Mouse (Mus musculus) C2C12 (cell line): ENCODE data around the gene 4930512M02Rik. TPM values are rescaled to one million over a fixed set of nuclear protein-coding genes. Genes with fewer than 3 reads are reported as not detected.

ENCODE experiments used
- H3K27me3 ChIP-seq: one replicate; pipeline ENCODE4 v1.6.1; 2011; ENCODE audit not compliant: control insufficient read depth, insufficient read depth, insufficient read length
- H3K36me3 ChIP-seq: one replicate; pipeline ENCODE4 v1.6.1; 2011; ENCODE audit not compliant: control insufficient read depth, insufficient read depth
- H3K4me3 ChIP-seq: one replicate; pipeline ENCODE4 v1.5.1; 2011; ENCODE audit warnings: mild to moderate bottlenecking, control low read depth; ENCODE audit not compliant: poor library complexity, insufficient read depth, severe bottlenecking
- H3K79me2 ChIP-seq: one replicate; pipeline ENCODE4 v1.6.1; 2011; ENCODE audit not compliant: control insufficient read depth, insufficient read depth
- H3K79me3 ChIP-seq: one replicate; pipeline ENCODE4 v1.6.1; 2011; ENCODE audit warnings: low read depth, control low read depth
- H3ac ChIP-seq: one replicate; pipeline ENCODE3; 2011; ENCODE audit warnings: low read depth; ENCODE audit not compliant: control insufficient read depth, insufficient read length
- CEBPB ChIP-seq: IDR thresholded peaks from one replicate; pipeline ENCODE4 v1.6.1; 2011; ENCODE audit warnings: low read depth, mild to moderate bottlenecking, control low read depth, moderate library complexity
- CTCF ChIP-seq: IDR thresholded peaks from one replicate; pipeline ENCODE4 v1.5.1; 2011; ENCODE audit not compliant: control insufficient read depth, insufficient read depth, insufficient read length
- FOSL1 ChIP-seq: IDR thresholded peaks from one replicate; pipeline ENCODE4 v1.8.0; 2011; ENCODE audit warnings: mild to moderate bottlenecking, low read length; ENCODE audit not compliant: poor library complexity, insufficient read depth, severe bottlenecking
- MAX ChIP-seq: IDR thresholded peaks from one replicate; pipeline ENCODE4 v1.6.1; 2011; ENCODE audit warnings: mild to moderate bottlenecking, control low read depth
- MYOD1 ChIP-seq: IDR thresholded peaks from one replicate; pipeline ENCODE4 v1.6.1; 2011; ENCODE audit warnings: low read depth; ENCODE audit not compliant: control insufficient read depth, insufficient read length
- MYOG ChIP-seq: IDR thresholded peaks from one replicate; pipeline ENCODE4 v1.6.1; 2011; ENCODE audit not compliant: control insufficient read depth, insufficient read length; ENCODE audit errors: extremely low read depth
- USF1 ChIP-seq: IDR thresholded peaks from one replicate; pipeline ENCODE4 v1.6.1; 2011; ENCODE audit warnings: low read depth, mild to moderate bottlenecking, control low read depth, moderate library complexity
- polyA plus RNA-seq: library from polyadenylated mRNA; unstranded; fragments of >200 nt; fragmentation: generic; extraction: Trizol; gene quantifications from one replicate; pipeline ENCODE4 v1.2.1, GENCODE M21; 2012; ENCODE audit warnings: missing spikeins

The 4930512M02Rik gene
- polyA plus RNA-seq, 1 experiment = not detected

- TF ChIP-seq MYOG = no peak
- no peak for TF ChIP-seq MAX
- TF ChIP-seq CTCF = no peak
- TF ChIP-seq CEBPB = no peak
- TF ChIP-seq MYOD1 = no peak
- no peak for TF ChIP-seq FOSL1
- TF ChIP-seq USF1 = no peak
- no peaks in the 10 kb centered on the region for H3K27me3 ChIP-seq
- no peaks in the 10 kb centered on the region for H3K36me3 ChIP-seq
- H3K79me3 ChIP-seq = no peaks in the 10 kb centered on the region
- no peak overlapping the region for H3K4me3 ChIP-seq
- no peak overlapping the region for H3ac ChIP-seq
- H3K79me2 ChIP-seq = no peaks in the 10 kb centered on the region
These were observed 16.7 kb upstream of the 4930512M02Rik start for GRCm38 (mm10) chr11:11644303-11644702.

GRCm38 (mm10) chr11:11624073-11624705, 3.4 kb downstream of the 4930512M02Rik start:
- no peak overlapping the region for H3ac ChIP-seq
- no peaks in the 10 kb centered on the region for H3K27me3 ChIP-seq
- TF ChIP-seq USF1 = no peak
- no peak for TF ChIP-seq CTCF
- TF ChIP-seq FOSL1 = no peak
- no peak for TF ChIP-seq CEBPB
- no peak for TF ChIP-seq MYOD1
- no peak for TF ChIP-seq MYOG
- TF ChIP-seq MAX = no peak
- H3K79me3 ChIP-seq = no peaks in the 10 kb centered on the region
- no peaks in the 10 kb centered on the region for H3K79me2 ChIP-seq
- no peaks in the 10 kb centered on the region for H3K36me3 ChIP-seq
- H3K4me3 ChIP-seq = no peak overlapping the region

- H3K79me3 ChIP-seq = no peaks in the 10 kb centered on the region
- H3K36me3 ChIP-seq = no peaks in the 10 kb centered on the region
- TF ChIP-seq MYOD1 (no peak), CEBPB (no peak), MAX (no peak), FOSL1 (no peak), MYOG (no peak), USF1 (no peak), CTCF (no peak)
- H3K4me3 ChIP-seq = no peak overlapping the region
- no peaks in the 10 kb centered on the region for H3K27me3 ChIP-seq
- H3K79me2 ChIP-seq = no peaks in the 10 kb centered on the region
- no peak overlapping the region for H3ac ChIP-seq
These were observed 18.4 kb downstream of the 4930512M02Rik start for GRCm38 (mm10) chr11:11609243-11609642.

- H3K36me3 ChIP-seq = no peaks in the 10 kb centered on the region
- H3K79me2 ChIP-seq = no peaks in the 10 kb centered on the region
- H3K4me3 ChIP-seq = no peak overlapping the region
- TF ChIP-seq MAX (no peak), MYOG (no peak), CTCF (no peak), CEBPB (no peak), MYOD1 (no peak), FOSL1 (no peak), USF1 (no peak)
- H3K79me3 ChIP-seq = no peaks in the 10 kb centered on the region
- no peaks in the 10 kb centered on the region for H3K27me3 ChIP-seq
- no peak overlapping the region for H3ac ChIP-seq
These were observed 40.3 kb downstream of the 4930512M02Rik start for GRCm38 (mm10) chr11:11587327-11587726.

GRCm38 (mm10) chr11:11586423-11586822, 41.2 kb downstream of the 4930512M02Rik start:
- Histone ChIP-seq H3ac (no peak overlapping the region), H3K4me3 (no peak overlapping the region), H3K79me2 (no peaks in the 10 kb centered on the region), H3K27me3 (no peaks in the 10 kb centered on the region), H3K36me3 (no peaks in the 10 kb centered on the region), H3K79me3 (no peaks in the 10 kb centered on the region)
- no peak for TF ChIP-seq MYOG
- no peak for TF ChIP-seq FOSL1
- TF ChIP-seq CTCF = no peak
- TF ChIP-seq USF1 = no peak
- TF ChIP-seq MYOD1 = no peak
- no peak for TF ChIP-seq CEBPB
- no peak for TF ChIP-seq MAX

- H3K36me3 ChIP-seq = no peaks in the 10 kb centered on the region
- H3ac ChIP-seq = no peak overlapping the region
- H3K4me3 ChIP-seq = no peak overlapping the region
- H3K79me2 ChIP-seq = no peaks in the 10 kb centered on the region
- TF ChIP-seq MYOG (no peak), CTCF (no peak), MYOD1 (no peak), FOSL1 (no peak), USF1 (no peak), CEBPB (no peak), MAX (no peak)
- H3K27me3 ChIP-seq = no peaks in the 10 kb centered on the region
- no peaks in the 10 kb centered on the region for H3K79me3 ChIP-seq
These were observed 53.9 kb downstream of the 4930512M02Rik start for GRCm38 (mm10) chr11:11573691-11574090.
